Mouse (Mus musculus) CH12.LX (cell line): ENCODE results near the gene Krt20. TPM values are rescaled to one million over a fixed set of nuclear protein-coding genes. Genes with fewer than 3 reads are reported as not detected.

ENCODE experiments used
- DNase-seq: peaks from one replicate; pipeline ENCODE4 v3.0.0-alpha.2; 2013; ENCODE audit errors: extremely low read depth
- H3K27ac ChIP-seq: 2 replicates; pipeline ENCODE4 v1.5.1; 2012; ENCODE audit warnings: low read depth, mild to moderate bottlenecking, control low read depth, moderate library complexity; ENCODE audit not compliant: insufficient read depth
- H3K27me3 ChIP-seq: replicated peaks from 2 replicates; pipeline ENCODE3; 2012; ENCODE audit warnings: inconsistent platforms
- H3K36me3 ChIP-seq, 2 experiments: replicated peaks in 1 of 2; 2 replicates each; pipeline versions ENCODE3 to v1.6.1; 2012; ENCODE audit warnings: inconsistent platforms in 1 of 2, low read length in 1 of 2, mild to moderate bottlenecking in 1 of 2, mixed read lengths in 1 of 2, moderate library complexity in 1 of 2; ENCODE audit not compliant: control insufficient read depth in 1 of 2, insufficient read depth in 1 of 2
- H3K4me1 ChIP-seq, 2 experiments: 2 replicates each; pipeline ENCODE4 v1.6.1; 2012; ENCODE audit warnings: inconsistent platforms in 1 of 2, moderate library complexity in 1 of 2; ENCODE audit not compliant: insufficient read depth in 2 of 2, control insufficient read depth in 1 of 2
- H3K4me2 ChIP-seq: 2 replicates; pipeline ENCODE4 v1.6.1; 2012; ENCODE audit warnings: low read depth, mild to moderate bottlenecking, control low read depth; ENCODE audit not compliant: poor library complexity, insufficient read depth, severe bottlenecking
- H3K4me3 ChIP-seq, 3 experiments: fragments of 150-350 bp in 1 of 3; sonication (generic) in 1 of 3; replicated peaks in 1 of 3; 2 replicates each; pipeline versions ENCODE3 to v1.5.1; 2011 to 2012; ENCODE audit warnings: low read depth in 2 of 3, low read length in 2 of 3, mild to moderate bottlenecking in 2 of 3, moderate library complexity in 2 of 3, control low read depth in 1 of 3, improper control_type of control experiment in 1 of 3, inconsistent platforms in 1 of 3, mixed read lengths in 1 of 3; ENCODE audit not compliant: poor library complexity in 1 of 3
- H3K79me2 ChIP-seq: replicated peaks from 2 replicates; pipeline ENCODE4 v1.6.1; 2012; ENCODE audit warnings: mild to moderate bottlenecking, moderate library complexity; ENCODE audit not compliant: control insufficient read depth, poor library complexity, insufficient read depth, severe bottlenecking; ENCODE audit errors: extremely low read depth
- H3K9ac ChIP-seq: 2 replicates; pipeline ENCODE4 v1.6.1; 2012; ENCODE audit warnings: low read depth, mild to moderate bottlenecking, control low read depth, moderate library complexity; ENCODE audit not compliant: insufficient read depth
- H3K9me3 ChIP-seq: replicated peaks from 2 replicates; pipeline ENCODE3; 2012; ENCODE audit warnings: low read length, inconsistent platforms, mixed read lengths
- CHD1 ChIP-seq: IDR thresholded peaks from 2 replicates; pipeline ENCODE4 v1.6.1; 2012; ENCODE audit warnings: low read depth, low read length, improper control_type of control experiment, inconsistent platforms
- CHD2 ChIP-seq: IDR thresholded peaks from 2 replicates; pipeline ENCODE4 v1.6.1; 2011; ENCODE audit warnings: low read length, improper control_type of control experiment
- CTCF ChIP-seq, 2 experiments: IDR thresholded peaks in 1 of 2; conservative IDR thresholded peaks in 1 of 2; 2 replicates each; pipeline ENCODE4 v1.5.1; 2011 to 2012; ENCODE audit warnings: low read depth in 2 of 2, low read length in 2 of 2, improper control_type of control experiment in 1 of 2, inconsistent platforms in 1 of 2, mild to moderate bottlenecking in 1 of 2, moderate library complexity in 1 of 2
- ELF1 ChIP-seq: IDR thresholded peaks from 2 replicates; pipeline ENCODE4 v1.6.1; 2014; ENCODE audit warnings: low read depth, mild to moderate bottlenecking, inconsistent platforms, low read length, improper control_type of control experiment
- EP300 ChIP-seq: IDR thresholded peaks from 2 replicates; pipeline ENCODE4 v1.6.1; 2011; ENCODE audit warnings: low read length, improper control_type of control experiment
- ETS1 ChIP-seq: conservative IDR thresholded peaks from 2 replicates; pipeline ENCODE4 v1.6.1; 2012; ENCODE audit warnings: low read depth, mild to moderate bottlenecking, inconsistent platforms, low read length, improper control_type of control experiment, moderate library complexity
- GABPA ChIP-seq: IDR thresholded peaks from 2 replicates; pipeline ENCODE4 v1.6.1; 2012; ENCODE audit warnings: low read depth, low read length, improper control_type of control experiment, inconsistent platforms; ENCODE audit not compliant: insufficient replicate concordance
- JUN ChIP-seq: IDR thresholded peaks from 2 replicates; pipeline ENCODE4 v1.6.1; 2011; ENCODE audit warnings: low read depth, mild to moderate bottlenecking, low read length, improper control_type of control experiment, moderate library complexity; ENCODE audit not compliant: insufficient read depth
- JUND ChIP-seq: conservative IDR thresholded peaks from 2 replicates; pipeline ENCODE4 v1.6.1; 2011; ENCODE audit warnings: low read depth, low read length, improper control_type of control experiment
- MAFK ChIP-seq: IDR thresholded peaks from 2 replicates; pipeline ENCODE4 v1.6.1; 2011; ENCODE audit warnings: low read length, improper control_type of control experiment; ENCODE audit not compliant: insufficient replicate concordance
- MAX ChIP-seq: IDR thresholded peaks from 2 replicates; pipeline ENCODE4 v1.6.1; 2011; ENCODE audit warnings: low read length, improper control_type of control experiment
- MAZ ChIP-seq: IDR thresholded peaks from 2 replicates; pipeline ENCODE4 v1.6.1; 2012; ENCODE audit warnings: low read depth, mild to moderate bottlenecking, inconsistent platforms, low read length, improper control_type of control experiment, moderate library complexity
- MEF2A ChIP-seq: IDR thresholded peaks from 2 replicates; pipeline ENCODE4 v1.6.1; 2014; ENCODE audit warnings: low read depth, mild to moderate bottlenecking, inconsistent platforms, low read length, improper control_type of control experiment, borderline replicate concordance
- MXI1 ChIP-seq: IDR thresholded peaks from 2 replicates; pipeline ENCODE4 v1.6.1; 2011; ENCODE audit warnings: mild to moderate bottlenecking, low read depth, low read length, improper control_type of control experiment
- NELFE ChIP-seq: IDR thresholded peaks from 2 replicates; pipeline ENCODE4 v1.6.1; 2011; ENCODE audit warnings: low read depth, low read length, improper control_type of control experiment
- NRF1 ChIP-seq: IDR thresholded peaks from 2 replicates; pipeline ENCODE4 v1.6.1; 2014; ENCODE audit warnings: low read depth, mild to moderate bottlenecking, inconsistent platforms, low read length, improper control_type of control experiment, moderate library complexity
- PAX5 ChIP-seq: IDR thresholded peaks from 2 replicates; pipeline ENCODE4 v1.6.1; 2012; ENCODE audit warnings: low read length, inconsistent platforms, mixed read lengths
- POLR2A ChIP-seq: IDR thresholded peaks from 2 replicates; pipeline ENCODE4 v1.6.1; 2011; ENCODE audit warnings: low read depth, mild to moderate bottlenecking, improper control_type of control experiment, low read length
- POLR2AphosphoS2 ChIP-seq: IDR thresholded peaks from 2 replicates; pipeline ENCODE4 v1.6.1; 2011; ENCODE audit warnings: low read depth, low read length, improper control_type of control experiment
- RAD21 ChIP-seq: IDR thresholded peaks from 2 replicates; pipeline ENCODE4 v1.6.1; 2011; ENCODE audit warnings: low read depth, mild to moderate bottlenecking, low read length, improper control_type of control experiment, moderate library complexity
- SIN3A ChIP-seq: IDR thresholded peaks from 2 replicates; pipeline ENCODE4 v1.6.1; 2012; ENCODE audit warnings: low read length, improper control_type of control experiment, inconsistent platforms
- TCF12 ChIP-seq: IDR thresholded peaks from 2 replicates; pipeline ENCODE4 v1.6.1; 2014; ENCODE audit warnings: low read depth, mild to moderate bottlenecking, inconsistent platforms, low read length, improper control_type of control experiment
- UBTF ChIP-seq: IDR thresholded peaks from 2 replicates; pipeline ENCODE4 v1.6.1; 2012; ENCODE audit warnings: low read depth, mild to moderate bottlenecking, inconsistent platforms, low read length, improper control_type of control experiment, moderate library complexity
- ZKSCAN1 ChIP-seq: IDR thresholded peaks from 2 replicates; pipeline ENCODE4 v1.6.1; 2012; ENCODE audit warnings: low read depth, inconsistent platforms, low read length, improper control_type of control experiment, borderline replicate concordance
- ZMIZ1 ChIP-seq: IDR thresholded peaks from 2 replicates; pipeline ENCODE4 v1.6.1; 2012; ENCODE audit warnings: low read depth, mild to moderate bottlenecking, inconsistent platforms, low read length, improper control_type of control experiment
- dilution Hi-C: fragments of 300-500 bp; cut with MboI; formaldehyde crosslinking; loops from 2 replicates; pipeline ENCODE4 v1.14.3; 2020; ENCODE audit warnings: low sequenced_read_pairs; ENCODE audit not compliant: extremely low pct_unique_long_range_greater_than_20kb, extremely low pct_ligation_motif_present
- in situ Hi-C: fragments of 300-500 bp; cut with MboI; formaldehyde crosslinking; loops from 3 replicates; pipeline ENCODE4 v1.14.3; 2019; ENCODE audit warnings: low sequenced_read_pairs, low pct_ligation_motif_present, low pct_unique_long_range_greater_than_20kb, mixed read lengths
- polyA plus RNA-seq: library from polyadenylated mRNA; unstranded; fragments of >175 nt; gene quantifications from 2 replicates; pipeline ENCODE4 v1.2.1, GENCODE M21; 2012; ENCODE audit warnings: low read depth; ENCODE audit not compliant: insufficient read length
- total RNA-seq, 2 experiments: library from RNA; depleted of rRNA; stranded (reverse); fragments of 300-350 nt in 1 of 2; fragments of >200 nt in 1 of 2; gene quantifications; 2 replicates each; pipeline ENCODE4 v1.2.3; 2012 to 2014

The Krt20 gene
- total and polyA plus RNA-seq, 3 experiments: not detected

GRCm38 (mm10) chr11:99392492-99392891 is 45.5 kb downstream of the Krt20 start:
- Histone ChIP-seq H3K27ac (no peak overlapping the region), H3K4me3 (no peak overlapping the region), H3K36me3 (peaks cover 4 to 27% of the 10 kb centered on the region in 2 experiments), H3K79me2 (no peaks in the 10 kb centered on the region), H3K4me2 (no peak overlapping the region), H3K9me3 (no peaks in the 10 kb centered on the region), H3K9ac (no peak overlapping the region), H3K4me1 (no peaks in the 10 kb centered on the region), H3K27me3 (peaks cover 13% of the 10 kb centered on the region)
- dilution Hi-C loops (no loop called here), in situ Hi-C loops (loop anchor here (25.0 kb wide), 1 partner anchor 895 kb away; no protein-coding TSS in a partner anchor)
- DNase-seq: no peak
- no peak for TF ChIP-seq POLR2AphosphoS2
- no peak for TF ChIP-seq RAD21
- no peak for TF ChIP-seq TCF12
- TF ChIP-seq MXI1: no peak
- no peak for TF ChIP-seq CHD1
- TF ChIP-seq ZKSCAN1: no peak
- no peak for TF ChIP-seq CHD2
- no peak for TF ChIP-seq JUND
- no peak for TF ChIP-seq NELFE
- TF ChIP-seq UBTF: no peak
- no peak for TF ChIP-seq MEF2A
- TF ChIP-seq NRF1: no peak
- no peak for TF ChIP-seq EP300
- TF ChIP-seq CTCF (conservative IDR thresholded peaks at IDR 0.05 in 1 of 2, IDR thresholded peaks at IDR 0.05 in 1 of 2; ENCODE audit: low read depth in 2 of 2, low read length in 2 of 2): no peak
- TF ChIP-seq MAX: no peak
- no peak for TF ChIP-seq MAFK

GRCm38 (mm10) chr11:99391375-99391774 is 46.6 kb downstream of the Krt20 start:
- Histone ChIP-seq H3K36me3 (peaks cover 6 to 32% of the 10 kb centered on the region in 2 experiments), H3K4me2 (no peak overlapping the region), H3K27me3 (peaks cover 6% of the 10 kb centered on the region), H3K27ac (no peak overlapping the region), H3K4me1 (peaks cover 0 to 8% of the 10 kb centered on the region in 2 experiments; a peak in 2 of 4 replicates), H3K9me3 (no peaks in the 10 kb centered on the region), H3K9ac (no peak overlapping the region), H3K79me2 (no peaks in the 10 kb centered on the region), H3K4me3 (no peak overlapping the region)
- dilution Hi-C loops: no loop called here
- TF ChIP-seq ELF1 (no peak), CHD2 (no peak), SIN3A (no peak), RAD21 (no peak), PAX5 (no peak), CTCF (conservative IDR thresholded peaks at IDR 0.05 in 1 of 2, IDR thresholded peaks at IDR 0.05 in 1 of 2; ENCODE audit: low read depth in 2 of 2, low read length in 2 of 2) (no peak), ZMIZ1 (no peak), MAZ (no peak), CHD1 (no peak), MAX (no peak), POLR2AphosphoS2 (no peak), JUN (no peak), ETS1 (no peak), GABPA (no peak), POLR2A (no peak), TCF12 (no peak)
- in situ Hi-C loops: loop anchor here (25.0 kb wide), 1 partner anchor 896 kb away; no protein-coding TSS in a partner anchor
- DNase-seq: no peak
